Mouse (Mus musculus) megakaryocyte, embryonic 14.5 days (primary cell): Measurements from ENCODE around the gene Slc41a1.

Source experiments
- FLI1 ChIP-seq: IDR thresholded peaks from 2 replicates; pipeline ENCODE4 v1.6.1; 2012; ENCODE audit warnings: low read length, inconsistent platforms, mixed read lengths
- GATA1 ChIP-seq: IDR thresholded peaks from 3 replicates; pipeline ENCODE4 v1.6.1; 2012; ENCODE audit warnings: mixed read lengths, low read length, inconsistent platforms, borderline replicate concordance

DNA sequence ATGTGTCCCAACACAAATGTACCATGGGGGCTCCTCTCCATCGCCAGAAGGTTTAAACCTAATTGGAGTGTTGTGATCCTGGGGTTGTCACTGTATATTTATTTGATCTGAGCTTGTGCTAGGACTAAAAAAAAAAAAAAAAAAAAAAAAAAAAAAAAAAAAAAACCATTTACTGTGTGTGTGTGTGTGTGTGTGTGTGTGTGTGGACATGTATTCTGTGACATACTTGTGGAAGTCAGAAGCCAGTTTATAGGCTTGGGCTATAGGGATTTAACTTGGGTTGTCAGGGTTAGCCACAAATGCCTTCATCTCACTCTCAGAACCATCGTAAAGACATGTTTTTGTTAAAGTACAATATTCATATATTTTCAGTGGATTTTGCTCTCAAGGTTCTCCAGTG is 42.3 kb downstream of the Slc41a1 start:
- TF ChIP-seq GATA1 (no peak), FLI1 (no peak)
